Mouse (Mus musculus) hindbrain, postnatal 0 days (tissue): ENCODE data around the gene Ice2. TPM values are rescaled to one million over a fixed set of nuclear protein-coding genes. Genes with fewer than 3 reads are reported as not detected.

Experiments
- ATAC-seq: fragments of 200-750 bp; cut with Nextera tagmentation; 2 replicates; pipeline ENCODE4 v1.8.0; 2017; ENCODE audit warnings: mild to moderate bottlenecking, moderate TSS enrichment, moderate library complexity
- DNase-seq: peaks from one replicate; pipeline ENCODE4 v3.0.0-alpha.2; 2015; ENCODE audit warnings: low spot score
- H3K27ac ChIP-seq: fragments of 300-500 bp; sonication (generic); 2 replicates; pipeline ENCODE4 v1.5.1; 2014; ENCODE audit warnings: mild to moderate bottlenecking
- H3K27me3 ChIP-seq: fragments of 300-500 bp; sonication (generic); 2 replicates; pipeline ENCODE4 v1.6.1; 2014; ENCODE audit warnings: low read length, mixed read lengths; ENCODE audit not compliant: insufficient read depth
- H3K36me3 ChIP-seq: fragments of 300-500 bp; sonication (generic); 2 replicates; pipeline ENCODE4 v1.6.1; 2014; ENCODE audit warnings: low read length, mixed read lengths; ENCODE audit not compliant: insufficient read depth
- H3K4me1 ChIP-seq: fragments of 300-500 bp; sonication (generic); 2 replicates; pipeline ENCODE4 v1.6.1; 2014; ENCODE audit warnings: antibody characterized with exemption, low read length, mixed read lengths; ENCODE audit not compliant: insufficient read depth
- H3K4me2 ChIP-seq: fragments of 300-500 bp; sonication (generic); 2 replicates; pipeline ENCODE4 v1.6.1; 2014; ENCODE audit warnings: low read depth, mild to moderate bottlenecking, low read length, moderate library complexity, mixed read lengths
- H3K4me3 ChIP-seq: fragments of 300-500 bp; sonication (generic); 2 replicates; pipeline ENCODE4 v1.5.1; 2014; ENCODE audit warnings: low read length
- H3K9ac ChIP-seq: fragments of 300-500 bp; sonication (generic); replicated peaks from 2 replicates; pipeline ENCODE4 v1.6.1; 2014; ENCODE audit warnings: mild to moderate bottlenecking, low read length, moderate library complexity, mixed read lengths
- H3K9me3 ChIP-seq: fragments of 300-500 bp; sonication (generic); 2 replicates; pipeline ENCODE4 v1.6.1; 2016; ENCODE audit warnings: low read length, mixed read lengths
- CTCF ChIP-seq: IDR thresholded peaks from 2 replicates; pipeline ENCODE4 v1.5.1; 2016; ENCODE audit warnings: antibody characterized with exemption, control low read depth, low read depth
- WGBS: fragments of 180-500 bp; shearing (Covaris S2); extraction: QIAGEN DNeasy Blood & Tissue Kit; methylation state at CpG from one replicate; pipeline ENCODE4 v1.1.7; 2014; 5-methylcytosine and 5-hydroxymethylcytosine counted together
- polyA plus RNA-seq: library from polyadenylated mRNA; unstranded; fragments of >200 nt; fragmentation: Nextera tagmentation; extraction: Ambion mirVana; gene quantifications from 2 replicates; pipeline ENCODE4 v1.2.1, GENCODE M21; 2015
- total RNA-seq: library from RNA; depleted of rRNA; stranded (reverse); fragments of >200 nt; gene quantifications from 2 replicates; pipeline ENCODE4 v1.2.3, GENCODE M21; 2014

Ice2 gene
- total and polyA plus RNA-seq, 2 experiments from 2014 or later: 7.3 to 9.1 TPM

GRCm38 (mm10) chr9:69451886-69452810, 54.4 kb downstream of the Ice2 start:
- DNase-seq (no peak), ATAC-seq (no peak)
- H3K36me3 ChIP-seq: no peaks in the 10 kb centered on the region
- H3K27ac ChIP-seq: no peak overlapping the region
- no peak for TF ChIP-seq CTCF
- no peaks in the 10 kb centered on the region for H3K9me3 ChIP-seq
- H3K27me3 ChIP-seq: no peaks in the 10 kb centered on the region
- H3K4me3 ChIP-seq: no peak overlapping the region
- no peak overlapping the region for H3K9ac ChIP-seq
- WGBS: 95% methylated on average over 10 of the region's 10 CpGs
- H3K4me2 ChIP-seq: no peak overlapping the region
- H3K4me1 ChIP-seq: peaks cover 16% of the 10 kb centered on the region

- TF ChIP-seq CTCF: no peak
- peak within 1 kb of the TSS; percentile 50 for H3K9ac ChIP-seq
- peaks cover 16% of the 10 kb centered on the region for H3K4me1 ChIP-seq
- peak; percentile 81 for ATAC-seq
- H3K36me3 ChIP-seq: no peaks in the 10 kb centered on the region
- peak; percentile 73 for DNase-seq
- H3K27me3 ChIP-seq: no peaks in the 10 kb centered on the region
- H3K4me2 ChIP-seq: peak within 1 kb of the TSS; percentile 65
- WGBS: 13% methylated on average over 37 of the region's 37 CpGs
- H3K4me3 ChIP-seq: peak within 1 kb of the TSS; percentile 46
- H3K9me3 ChIP-seq: no peaks in the 10 kb centered on the region
- peak within 1 kb of the TSS; percentile 78 for H3K27ac ChIP-seq
These were observed 55.6 kb downstream of the Ice2 start, which contains the start of gene Anxa2 for GRCm38 (mm10) chr9:69453066-69453900. Anxa2 (plus strand) TSS chr9:69453620.

DNA sequence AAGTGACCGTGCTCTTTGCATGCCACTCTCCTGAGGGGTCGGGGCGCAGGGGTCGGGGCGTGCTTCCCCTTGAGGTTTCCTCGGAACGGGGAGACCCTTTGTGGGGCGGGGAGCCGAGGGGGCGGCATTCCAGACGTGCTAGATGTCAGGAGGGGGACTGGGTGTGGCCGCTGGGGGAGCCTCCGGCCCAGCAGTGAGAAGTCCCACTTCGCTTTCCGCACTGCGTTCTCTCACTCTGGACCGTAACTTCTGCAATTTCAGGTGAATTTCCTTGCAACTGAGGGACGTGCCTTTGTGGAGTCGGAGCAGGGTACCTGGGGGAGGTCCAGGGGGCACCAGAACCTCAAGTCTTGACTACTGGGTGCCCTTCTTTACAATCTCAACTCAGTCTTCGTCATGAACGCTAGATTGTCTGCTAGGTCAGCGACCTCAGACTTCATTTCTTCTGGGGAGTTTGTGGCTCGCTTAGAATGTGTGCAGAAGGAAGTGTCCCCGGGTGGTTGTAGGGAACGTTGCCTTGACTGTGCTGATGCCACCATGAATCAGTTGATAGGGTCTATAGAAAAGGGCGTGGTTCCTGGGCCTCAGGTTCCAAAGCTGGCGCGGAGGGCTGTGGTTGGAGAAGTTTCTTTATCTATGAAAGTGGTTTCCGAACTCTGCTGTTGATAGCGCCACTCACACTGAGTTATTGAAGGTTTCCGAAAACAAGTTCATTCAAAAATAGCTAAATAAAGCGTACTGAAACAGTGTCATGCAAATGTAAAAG, 56.4 kb downstream of the Ice2 start:
- peaks cover 20% of the 10 kb centered on the region for H3K4me1 ChIP-seq
- no peak for DNase-seq
- H3K4me2 ChIP-seq: peak overlapping the region; percentile 65
- peak overlapping the region; percentile 50 for H3K9ac ChIP-seq
- peak; percentile 10; the same call in 1 of the 2 replicates for ATAC-seq
- peak overlapping the region; percentile 46 for H3K4me3 ChIP-seq
- H3K9me3 ChIP-seq: no peaks in the 10 kb centered on the region
- no peak for TF ChIP-seq CTCF
- H3K27me3 ChIP-seq: no peaks in the 10 kb centered on the region
- no peaks in the 10 kb centered on the region for H3K36me3 ChIP-seq
- peak overlapping the region; percentile 78 for H3K27ac ChIP-seq
- 10% methylated on average over 31 of the region's 32 CpGs for WGBS

GRCm38 (mm10) chr9:69454691-69455090, 57.0 kb downstream of the Ice2 start:
- peaks cover 21% of the 10 kb centered on the region for H3K4me1 ChIP-seq
- no peaks in the 10 kb centered on the region for H3K9me3 ChIP-seq
- H3K27ac ChIP-seq: peak overlapping the region; percentile 78; the same call in 1 of the 2 replicates
- ATAC-seq (no peak), DNase-seq (no peak)
- no peaks in the 10 kb centered on the region for H3K27me3 ChIP-seq
- no peak for TF ChIP-seq CTCF
- H3K4me2 ChIP-seq: peak overlapping the region; percentile 65
- peak overlapping the region; percentile 46; the same call in 1 of the 2 replicates for H3K4me3 ChIP-seq
- no peaks in the 10 kb centered on the region for H3K36me3 ChIP-seq
- WGBS: 67% methylated on average over 4 of the region's 4 CpGs
- H3K9ac ChIP-seq: no peak overlapping the region

DNA sequence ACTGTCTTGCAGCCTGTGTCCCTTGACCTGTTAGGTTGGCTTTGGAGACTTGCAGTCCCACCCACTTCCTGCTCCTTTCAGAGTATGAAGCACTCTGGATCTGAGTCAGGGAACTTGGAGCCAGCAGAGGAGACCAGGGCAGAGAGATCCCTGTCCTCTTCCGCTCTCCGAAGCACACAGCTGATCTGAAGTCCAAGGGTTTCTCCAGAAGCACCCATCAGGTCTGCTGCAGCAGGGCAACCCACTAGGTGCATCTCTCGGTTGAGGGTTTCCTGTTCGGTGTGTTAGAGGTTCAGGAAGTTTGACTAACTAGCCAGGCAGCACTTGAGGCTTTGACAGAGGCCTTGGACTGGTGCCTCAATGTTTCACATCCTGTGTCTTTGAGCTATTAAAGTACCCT, 57.7 kb downstream of the Ice2 start:
- 55% methylated on average over 4 of the region's 4 CpGs for WGBS
- TF ChIP-seq CTCF: no peak
- peak overlapping the region; percentile 65; the same call in 1 of the 2 replicates for H3K4me2 ChIP-seq
- peak overlapping the region; percentile 51 for H3K27ac ChIP-seq
- H3K27me3 ChIP-seq: no peaks in the 10 kb centered on the region
- no peak overlapping the region for H3K9ac ChIP-seq
- H3K4me1 ChIP-seq: peaks cover 21% of the 10 kb centered on the region
- DNase-seq (no peak), ATAC-seq (no peak)
- peak overlapping the region; percentile 46; the same call in 1 of the 2 replicates for H3K4me3 ChIP-seq
- no peaks in the 10 kb centered on the region for H3K9me3 ChIP-seq
- no peaks in the 10 kb centered on the region for H3K36me3 ChIP-seq

DNA sequence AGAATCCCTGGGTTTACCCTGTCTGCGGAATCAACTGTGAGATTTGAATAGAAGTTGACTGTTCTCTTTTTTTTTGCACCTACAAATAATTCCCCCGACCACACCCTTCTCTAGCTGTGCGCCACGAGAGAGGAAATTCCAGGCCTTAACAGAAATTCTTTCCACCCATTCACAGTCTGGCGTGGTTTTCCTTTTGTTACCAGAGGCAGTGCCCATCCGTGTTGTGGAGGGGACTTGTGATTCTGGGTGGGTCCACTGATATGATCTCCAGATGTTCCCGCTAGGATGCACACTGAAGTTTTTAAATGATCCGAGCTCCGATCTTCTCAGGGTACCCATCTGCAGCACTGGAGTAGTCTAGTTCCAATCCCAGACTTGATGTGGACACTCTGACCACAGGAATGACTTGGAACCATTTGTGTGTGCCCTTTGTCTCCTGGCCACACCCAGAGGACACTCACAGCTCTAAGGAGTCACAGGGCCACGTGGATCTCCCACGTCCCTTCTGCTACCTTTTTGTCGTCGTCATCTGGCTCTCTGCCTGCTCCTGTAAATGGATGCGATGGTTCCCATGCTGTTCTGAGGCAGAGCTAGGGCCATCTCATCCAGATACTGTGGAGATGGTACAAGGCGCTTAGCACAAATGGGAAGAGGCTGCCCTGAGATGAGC, 58.8 kb downstream of the Ice2 start:
- Histone ChIP-seq H3K4me2 (no peak overlapping the region), H3K4me1 (peaks cover 21% of the 10 kb centered on the region), H3K27me3 (no peaks in the 10 kb centered on the region), H3K4me3 (no peak overlapping the region), H3K9me3 (no peaks in the 10 kb centered on the region), H3K36me3 (no peaks in the 10 kb centered on the region), H3K27ac (no peak overlapping the region), H3K9ac (no peak overlapping the region)
- WGBS: 68% methylated on average over 15 of the region's 15 CpGs
- DNase-seq (no peak), ATAC-seq (no peak)
- no peak for TF ChIP-seq CTCF
